Mouse (Mus musculus) hindbrain, embryonic 16.5 days (tissue): ENCODE data around the gene Rnase2b. TPM values are rescaled to one million over a fixed set of nuclear protein-coding genes. Genes with fewer than 3 reads are reported as not detected.
"Not testable (repeated sequence)": the region's sequence is repeated elsewhere in the genome, so short reads cannot be mapped to it uniquely, and the experiment has no call there.

Experiments
- ATAC-seq: fragments of 200-750 bp; cut with Nextera tagmentation; 2 replicates; pipeline ENCODE4 v1.8.0; 2017; ENCODE audit warnings: moderate TSS enrichment, moderate library complexity
- H3K27ac ChIP-seq: fragments of 300-500 bp; sonication (generic); 2 replicates; pipeline ENCODE4 v1.5.1; 2014; ENCODE audit warnings: low read depth, mild to moderate bottlenecking, control low read depth, low read length, moderate library complexity
- H3K27me3 ChIP-seq: fragments of 300-500 bp; sonication (generic); replicated peaks from 2 replicates; pipeline ENCODE4 v1.6.1; 2014; ENCODE audit warnings: low read length; ENCODE audit not compliant: control insufficient read depth, insufficient read depth
- H3K36me3 ChIP-seq: fragments of 300-500 bp; sonication (generic); 2 replicates; pipeline ENCODE4 v1.6.1; 2014; ENCODE audit warnings: mild to moderate bottlenecking, low read length, moderate library complexity, mixed read lengths; ENCODE audit not compliant: control insufficient read depth, insufficient read depth
- H3K4me1 ChIP-seq: fragments of 300-500 bp; sonication (generic); 2 replicates; pipeline ENCODE4 v1.6.1; 2014; ENCODE audit warnings: low read depth, low read length; ENCODE audit not compliant: control insufficient read depth, insufficient read depth
- H3K4me2 ChIP-seq: fragments of 300-500 bp; sonication (generic); 2 replicates; pipeline ENCODE4 v1.6.1; 2014; ENCODE audit warnings: mild to moderate bottlenecking, low read length, control low read depth, moderate library complexity
- H3K4me3 ChIP-seq: fragments of 300-500 bp; sonication (generic); 2 replicates; pipeline ENCODE4 v1.5.1; 2014; ENCODE audit warnings: mild to moderate bottlenecking, low read length, control low read depth, moderate library complexity
- H3K9ac ChIP-seq: fragments of 300-500 bp; sonication (generic); 2 replicates; pipeline ENCODE4 v1.6.1; 2014; ENCODE audit warnings: low read depth, mild to moderate bottlenecking, control low read depth, low read length, moderate library complexity
- H3K9me3 ChIP-seq: fragments of 300-500 bp; sonication (generic); 2 replicates; pipeline ENCODE4 v1.6.1; 2014; ENCODE audit warnings: mild to moderate bottlenecking, low read length, moderate library complexity; ENCODE audit not compliant: control insufficient read depth
- WGBS: fragments of 180-500 bp; shearing (Covaris S2); extraction: QIAGEN DNeasy Blood & Tissue Kit; methylation state at CpG from one replicate; pipeline ENCODE4 v1.1.7; 2014; 5-methylcytosine and 5-hydroxymethylcytosine counted together
- polyA plus RNA-seq: library from polyadenylated mRNA; unstranded; fragments of >200 nt; fragmentation: Nextera tagmentation; extraction: Ambion mirVana; gene quantifications from 2 replicates; pipeline ENCODE4 v1.2.1, GENCODE M21; 2015

Rnase2b gene
- polyA plus RNA-seq, 1 experiment from 2014 or later, result not detected

DNA sequence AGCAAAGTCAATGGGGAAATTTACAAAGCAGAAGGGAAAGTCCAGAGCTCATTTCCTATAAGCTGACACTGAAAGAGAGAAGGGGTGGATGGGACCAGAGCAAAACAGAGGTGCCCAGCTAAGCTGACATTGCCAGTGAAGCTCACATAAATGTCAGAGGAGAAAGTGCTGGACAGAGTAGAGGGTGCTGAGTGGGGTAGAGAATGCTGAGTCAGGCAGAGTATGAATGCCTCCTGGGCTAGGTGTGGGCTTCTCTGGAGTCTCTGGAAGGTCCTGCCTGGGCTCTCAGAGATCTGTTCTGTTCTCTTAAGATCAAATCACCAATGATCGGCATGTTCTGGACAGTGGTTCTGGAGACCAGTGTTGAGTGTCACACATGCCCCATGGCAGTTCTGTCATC, 3.4 kb downstream of the Rnase2b start:
- no peaks in the 10 kb centered on the region for H3K9me3 ChIP-seq
- 100% methylated on average over 1 of the region's 1 CpGs for WGBS
- H3K36me3 ChIP-seq, result no peaks in the 10 kb centered on the region
- no peak overlapping the region for H3K4me3 ChIP-seq
- no peak overlapping the region for H3K4me2 ChIP-seq
- H3K27me3 ChIP-seq, result no peaks in the 10 kb centered on the region
- H3K9ac ChIP-seq, result no peak overlapping the region
- ATAC-seq, result no peak
- no peaks in the 10 kb centered on the region for H3K4me1 ChIP-seq
- H3K27ac ChIP-seq, result no peak overlapping the region

DNA sequence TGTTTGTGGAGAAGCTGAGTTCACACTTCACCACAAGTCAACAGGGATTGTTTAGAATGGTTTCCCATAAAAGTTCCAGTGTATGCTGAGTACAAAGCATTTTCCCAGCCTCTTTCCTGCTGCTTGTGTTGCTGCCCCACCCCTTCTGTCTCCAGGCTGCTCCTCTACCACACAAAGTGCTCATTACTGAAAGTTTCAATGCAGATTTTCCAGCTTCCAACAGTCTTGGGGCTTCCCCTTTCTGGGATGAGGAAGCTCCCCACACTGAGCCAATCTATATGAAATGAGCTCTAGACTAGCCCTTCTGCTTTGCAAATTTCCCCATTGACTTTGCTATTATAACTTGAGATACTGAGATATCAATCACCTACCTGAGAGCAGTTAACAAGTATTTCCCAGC, 4.0 kb downstream of the Rnase2b start:
- Histone ChIP-seq H3K27ac (no peak overlapping the region), H3K4me1 (no peaks in the 10 kb centered on the region), H3K9ac (no peak overlapping the region), H3K4me3 (no peak overlapping the region), H3K9me3 (no peaks in the 10 kb centered on the region), H3K36me3 (no peaks in the 10 kb centered on the region), H3K27me3 (no peaks in the 10 kb centered on the region), H3K4me2 (no peak overlapping the region)
- no peak for ATAC-seq

DNA sequence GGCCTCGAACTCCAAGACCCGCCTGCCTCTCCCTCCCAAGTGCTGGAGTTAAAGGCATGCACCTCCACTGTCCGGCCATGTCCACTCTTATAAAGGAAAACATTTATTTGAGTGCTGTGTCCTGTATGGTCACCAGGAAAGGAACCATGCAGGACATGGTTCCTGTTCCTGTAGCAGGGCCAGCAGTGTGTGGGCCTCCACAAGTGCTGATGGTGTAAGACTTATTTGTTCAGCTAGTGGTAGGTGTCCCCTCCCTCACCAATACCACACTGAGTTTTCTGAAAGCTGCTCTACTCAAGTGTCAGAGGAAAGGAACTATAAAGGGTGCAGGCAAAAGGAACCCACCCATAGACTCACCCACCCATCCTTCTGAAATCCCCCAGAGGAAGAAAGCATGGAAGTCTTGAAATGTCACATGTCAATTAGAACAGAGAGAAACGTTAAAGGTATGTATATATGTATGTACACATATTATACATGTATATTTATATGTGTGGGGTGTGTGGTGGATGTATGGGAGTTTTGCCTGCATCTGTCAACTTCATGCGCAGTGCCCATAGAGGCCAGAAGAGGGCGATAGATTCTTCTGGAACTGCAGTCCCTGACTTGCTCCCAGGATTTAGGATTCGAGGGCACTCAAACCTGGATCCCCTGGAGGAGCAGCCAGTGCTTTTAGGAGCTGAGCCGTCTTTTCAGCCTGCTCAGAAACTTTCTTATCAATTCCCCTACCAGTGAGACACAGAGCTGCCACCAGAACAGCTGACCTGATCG, 10.2 kb downstream of the Rnase2b start:
- H3K27ac ChIP-seq, H3K9me3 ChIP-seq, H3K27me3 ChIP-seq, H3K9ac ChIP-seq, H3K36me3 ChIP-seq, H3K4me3 ChIP-seq, H3K4me2 ChIP-seq, H3K4me1 ChIP-seq: not testable (repeated sequence)
- peak; percentile 50 for ATAC-seq
- 37% methylated on average over 9 of the region's 9 CpGs for WGBS

DNA sequence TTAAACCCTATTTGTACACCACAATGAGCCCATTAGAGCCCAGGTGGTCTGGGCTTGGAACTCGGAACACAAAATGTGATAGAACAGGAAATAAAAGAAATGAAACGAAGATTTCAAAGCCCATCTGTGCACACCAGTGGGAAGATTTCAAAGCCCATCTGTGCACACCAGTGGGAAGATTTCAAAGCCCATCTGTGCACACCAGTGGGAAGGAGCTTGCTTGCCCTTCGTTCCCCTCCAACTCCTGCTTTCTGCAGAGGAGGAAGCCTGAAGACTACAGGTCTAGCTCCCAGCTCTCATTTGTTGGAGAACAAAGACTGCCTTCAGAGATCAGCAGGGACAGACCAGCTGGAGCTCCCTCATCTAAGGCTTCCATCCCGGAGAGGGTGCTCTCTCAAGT, 10.9 kb downstream of the Rnase2b start:
- not testable (repeated sequence) for H3K4me1 ChIP-seq, H3K9me3 ChIP-seq, H3K4me2 ChIP-seq, H3K27me3 ChIP-seq, H3K4me3 ChIP-seq, H3K9ac ChIP-seq, H3K36me3 ChIP-seq, H3K27ac ChIP-seq
- WGBS, result 40% methylated on average over 4 of the region's 4 CpGs
- peak; percentile 42; the same call in 1 of the 2 replicates for ATAC-seq

DNA sequence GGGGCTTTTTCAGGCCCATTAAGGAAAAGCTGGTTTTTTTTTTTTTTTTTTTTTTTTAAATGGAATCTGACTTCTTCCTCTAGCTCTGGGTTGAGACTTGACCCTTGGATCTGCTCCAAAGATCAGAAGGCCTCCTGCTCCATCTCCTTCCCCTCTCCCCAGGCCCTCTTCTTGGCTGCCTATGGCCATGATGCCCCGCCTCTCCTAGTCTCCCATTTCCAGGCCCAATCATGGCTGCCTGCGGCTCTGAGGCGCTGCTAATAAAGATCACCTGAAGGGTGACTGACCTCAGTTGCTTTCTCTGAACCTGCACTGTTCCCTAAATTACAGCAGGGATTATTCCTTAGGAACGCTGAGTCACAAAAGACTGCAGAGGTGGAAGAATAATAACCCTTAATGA, 11.8 kb downstream of the Rnase2b start:
- Histone ChIP-seq H3K9ac (no peak overlapping the region), H3K9me3 (no peaks in the 10 kb centered on the region), H3K4me3 (no peak overlapping the region), H3K4me2 (no peak overlapping the region), H3K36me3 (no peaks in the 10 kb centered on the region), H3K27me3 (no peaks in the 10 kb centered on the region), H3K4me1 (no peaks in the 10 kb centered on the region), H3K27ac (no peak overlapping the region)
- ATAC-seq, result no peak
- 86% methylated on average over 4 of the region's 4 CpGs for WGBS

DNA sequence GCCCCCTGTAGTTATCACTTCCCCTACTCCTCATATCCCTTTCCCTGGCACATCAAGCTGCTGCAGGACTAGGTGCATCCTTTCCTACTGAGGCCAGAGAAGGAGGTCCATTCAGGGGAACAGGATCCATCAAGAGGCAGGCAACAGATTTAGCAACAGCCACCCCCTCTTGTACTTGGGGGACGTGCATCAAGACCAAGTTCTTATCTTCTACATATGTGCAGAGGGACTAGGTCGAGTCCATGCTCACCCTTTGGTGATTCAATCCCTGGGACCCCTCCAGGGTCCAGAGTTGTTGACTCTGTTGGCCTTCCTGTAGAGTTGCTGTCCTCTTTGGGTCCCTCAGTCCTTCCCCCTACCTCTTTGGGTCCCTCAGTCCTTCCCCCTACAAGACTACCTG, 19.0 kb downstream of the Rnase2b start:
- not testable (repeated sequence) for H3K36me3 ChIP-seq, H3K4me3 ChIP-seq, H3K9ac ChIP-seq, ATAC-seq, H3K27ac ChIP-seq, H3K27me3 ChIP-seq, H3K4me1 ChIP-seq, H3K9me3 ChIP-seq, H3K4me2 ChIP-seq
- WGBS, result 85% methylated on average over 2 of the region's 2 CpGs

DNA sequence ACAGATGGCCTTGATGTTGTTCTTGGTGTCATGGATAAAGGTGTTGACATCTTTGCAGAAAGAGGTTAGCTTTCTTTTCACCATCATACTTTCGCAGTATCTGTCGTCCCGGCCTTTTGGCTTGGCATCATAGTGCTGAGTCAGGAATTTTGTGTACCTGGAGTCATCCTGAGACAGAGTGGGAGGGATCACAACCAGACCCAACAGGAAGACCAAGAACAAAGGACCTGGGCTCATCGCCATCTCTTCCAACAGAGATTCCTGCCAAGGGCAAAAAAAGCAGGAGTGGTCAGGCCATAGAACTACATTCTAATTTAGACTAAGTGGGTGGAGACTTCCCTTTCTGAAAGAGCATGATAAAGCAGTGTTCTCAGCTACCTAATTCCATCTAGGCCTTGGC, 33.6 kb downstream of the Rnase2b start:
- no peak overlapping the region for H3K27ac ChIP-seq
- H3K4me2 ChIP-seq, result no peak overlapping the region
- no peak for ATAC-seq
- WGBS, result 96% methylated on average over 4 of the region's 4 CpGs
- no peak overlapping the region for H3K9ac ChIP-seq
- no peaks in the 10 kb centered on the region for H3K4me1 ChIP-seq
- H3K36me3 ChIP-seq, result no peaks in the 10 kb centered on the region
- H3K4me3 ChIP-seq, result no peak overlapping the region
- H3K27me3 ChIP-seq, result no peaks in the 10 kb centered on the region
- no peaks in the 10 kb centered on the region for H3K9me3 ChIP-seq

DNA sequence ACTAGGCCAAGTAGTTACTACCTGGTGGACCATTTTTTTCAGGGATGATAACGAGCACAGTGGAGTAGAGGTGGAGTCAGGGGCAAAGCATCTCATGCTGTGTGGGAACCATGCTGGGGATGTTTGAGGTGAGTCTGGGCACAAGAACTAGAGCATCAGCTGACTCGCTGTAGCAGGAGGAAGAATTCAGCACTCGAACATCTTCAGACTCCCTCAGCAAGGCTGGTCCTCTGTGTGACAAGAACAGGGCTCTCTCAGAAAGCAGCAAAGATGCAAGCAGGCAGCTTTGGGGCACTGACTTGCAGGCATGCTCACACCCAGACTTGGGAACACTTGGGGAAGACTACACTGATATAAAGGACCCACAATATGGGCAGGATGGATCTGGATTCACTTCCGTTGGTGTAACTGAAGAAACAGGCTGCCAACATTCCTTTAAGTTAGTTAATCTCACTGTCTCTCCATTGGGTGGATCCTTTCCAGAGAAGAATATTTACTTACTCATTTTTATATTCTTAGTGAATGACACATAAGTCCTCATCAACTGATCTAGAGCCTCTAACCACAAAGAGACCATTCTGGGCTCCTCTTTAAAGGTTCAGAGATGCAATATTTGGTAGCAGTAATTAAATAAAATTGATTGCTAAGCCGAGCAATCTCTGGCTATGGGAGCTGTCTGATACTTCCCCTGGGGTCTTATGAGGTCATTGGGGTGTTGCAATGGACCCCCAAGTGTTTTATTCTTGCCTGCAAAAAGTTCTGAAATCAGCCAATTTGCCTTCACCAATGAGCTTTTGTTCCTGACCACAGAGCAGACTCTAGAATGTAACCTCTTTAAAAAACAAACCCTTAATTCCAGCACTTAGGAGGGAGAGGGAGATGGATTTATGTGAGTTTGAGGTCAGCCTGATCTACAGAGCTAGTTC, 37.3 kb downstream of the Rnase2b start, which contains the start of gene Ang2:
Gene Ang2 (minus strand): TSS at position 51 of the 926 bp plus-strand sequence.
- Histone ChIP-seq H3K27ac (no peak within 1 kb of the TSS), H3K9ac (no peak within 1 kb of the TSS), H3K27me3 (no peaks in the 10 kb centered on the region), H3K36me3 (no peaks in the 10 kb centered on the region), H3K9me3 (no peaks in the 10 kb centered on the region), H3K4me2 (no peak within 1 kb of the TSS), H3K4me3 (no peak within 1 kb of the TSS), H3K4me1 (no peaks in the 10 kb centered on the region)
- ATAC-seq, result no peak
- 88% methylated on average over 5 of the region's 5 CpGs for WGBS

DNA sequence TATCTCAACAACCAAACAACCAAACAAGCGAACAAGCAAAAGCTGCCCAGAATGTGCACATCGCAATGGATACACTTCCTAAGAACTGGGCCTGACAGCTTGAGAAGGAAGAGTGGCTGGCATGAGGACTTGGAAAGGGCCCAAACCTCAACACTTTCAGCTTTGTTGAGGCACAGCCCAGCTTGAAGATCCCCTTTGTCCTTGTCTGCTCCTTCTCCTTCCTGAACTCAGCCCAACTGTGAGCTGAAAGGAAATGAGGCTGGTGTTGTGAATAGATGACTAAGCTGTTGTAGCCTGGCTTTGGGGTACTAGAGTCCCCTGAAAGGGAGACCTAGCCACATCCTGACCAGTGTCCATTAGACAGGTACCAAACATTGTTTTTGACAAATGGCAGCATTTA, 38.0 kb downstream of the Rnase2b start:
- WGBS, result 87% methylated on average over 2 of the region's 2 CpGs

More for the DNA sequence above, 38.0 kb downstream of the Rnase2b start:
- no peaks in the 10 kb centered on the region for H3K9me3 ChIP-seq
- no peaks in the 10 kb centered on the region for H3K4me1 ChIP-seq
- H3K4me2 ChIP-seq, result no peak overlapping the region
- no peaks in the 10 kb centered on the region for H3K27me3 ChIP-seq
- ATAC-seq, result peak; percentile 54; the same call in 1 of the 2 replicates
- no peak overlapping the region for H3K27ac ChIP-seq
- H3K4me3 ChIP-seq, result no peak overlapping the region
- H3K36me3 ChIP-seq, result no peaks in the 10 kb centered on the region
- H3K9ac ChIP-seq, result no peak overlapping the region
